Mouse (Mus musculus) forebrain, embryonic 14.5 days (tissue): ENCODE measurements at regions not wholly inside any gene's neighbourhood (a gene's known extent, or its start where the extent isn't known, plus 50 kb on each side); places are given as distances from the start of the nearest gene placed in this dataset.
"Not testable (repeated sequence)": the region's sequence is repeated elsewhere in the genome, so short reads cannot be mapped to it uniquely, and the experiment has no call there.

Experiments used
- ATAC-seq: fragments of 200-750 bp; cut with Nextera tagmentation; 2 replicates; pipeline ENCODE4 v1.8.0; 2017; ENCODE audit warnings: mild to moderate bottlenecking, moderate library complexity
- DNase-seq: peaks from one replicate; pipeline ENCODE4 v3.0.0-alpha.2; 2015; ENCODE audit warnings: low spot score
- H3K27ac ChIP-seq: fragments of 300-500 bp; sonication (generic); 2 replicates; pipeline ENCODE4 v1.5.1; 2014; ENCODE audit warnings: low read depth, mild to moderate bottlenecking, control low read depth, low read length, moderate library complexity
- H3K27me3 ChIP-seq: fragments of 300-500 bp; sonication (generic); replicated peaks from 2 replicates; pipeline ENCODE4 v1.6.1; 2014; ENCODE audit warnings: low read length, control low read depth, mixed read lengths; ENCODE audit not compliant: control insufficient read depth, insufficient read depth
- H3K36me3 ChIP-seq: fragments of 300-500 bp; sonication (generic); 2 replicates; pipeline ENCODE4 v1.6.1; 2014; ENCODE audit warnings: low read length, control low read depth; ENCODE audit not compliant: control insufficient read depth, insufficient read depth
- H3K4me1 ChIP-seq: fragments of 300-500 bp; sonication (generic); 2 replicates; pipeline ENCODE4 v1.6.1; 2014; ENCODE audit warnings: antibody characterized with exemption, low read length, control low read depth; ENCODE audit not compliant: control insufficient read depth, insufficient read depth
- H3K4me2 ChIP-seq: fragments of 300-500 bp; sonication (generic); 2 replicates; pipeline ENCODE4 v1.6.1; 2014; ENCODE audit warnings: mild to moderate bottlenecking, control low read depth, low read length
- H3K4me3 ChIP-seq: fragments of 300-500 bp; sonication (generic); 2 replicates; pipeline ENCODE4 v1.5.1; 2014; ENCODE audit warnings: low read depth, low read length, control low read depth
- H3K9ac ChIP-seq: fragments of 300-500 bp; sonication (generic); 2 replicates; pipeline ENCODE4 v1.6.1; 2014; ENCODE audit warnings: mild to moderate bottlenecking, low read length, control low read depth, moderate library complexity
- H3K9me3 ChIP-seq: fragments of 300-500 bp; sonication (generic); replicated peaks from 2 replicates; pipeline ENCODE4 v1.6.1; 2016; ENCODE audit warnings: low read length, control low read depth, mixed read lengths; ENCODE audit not compliant: control insufficient read depth
- WGBS: fragments of 180-500 bp; shearing (Covaris S2); extraction: QIAGEN DNeasy Blood & Tissue Kit; methylation state at CpG from one replicate; pipeline ENCODE4 v1.1.7; 2014; 5-methylcytosine and 5-hydroxymethylcytosine counted together

DNA sequence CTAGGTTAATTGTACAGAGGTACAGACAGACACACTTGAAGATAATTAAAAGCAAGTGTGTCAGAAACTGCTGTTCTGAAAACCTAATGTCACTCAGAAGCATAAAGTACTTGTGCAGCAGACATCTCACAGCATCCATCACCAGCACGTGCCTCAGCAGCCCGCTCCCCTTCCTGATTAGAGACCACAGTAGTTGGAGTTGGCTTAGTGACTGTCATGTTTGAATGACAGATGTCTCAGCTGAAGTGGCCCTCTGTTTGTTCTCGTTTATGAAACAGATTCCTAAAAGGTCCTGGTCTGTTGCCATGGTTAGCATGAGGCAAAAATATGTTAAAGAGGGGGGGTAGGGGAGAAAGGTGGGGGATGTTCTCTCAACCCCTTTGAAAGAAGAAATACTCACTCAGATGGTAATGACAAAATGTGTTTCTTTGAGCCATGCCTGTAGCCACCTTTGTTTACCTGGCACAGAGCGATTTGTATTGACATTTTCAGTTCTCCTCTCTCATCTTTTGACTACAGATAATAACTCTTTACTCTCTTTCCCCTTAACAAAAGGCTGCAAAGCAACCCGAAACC lies 100.2 kb upstream of the Pou6f2 start:
- H3K36me3 ChIP-seq = no peaks in the 10 kb centered on the region
- no peaks in the 10 kb centered on the region for H3K27me3 ChIP-seq
- H3K4me1 ChIP-seq = peaks cover 5% of the 10 kb centered on the region; the same call in 1 of the 2 replicates
- peak overlapping the region; percentile 0; the same call in 1 of the 2 replicates for H3K4me3 ChIP-seq
- H3K4me2 ChIP-seq = peak overlapping the region; percentile 39
- DNase-seq (peak; percentile 35), ATAC-seq (peak; percentile 68)
- no peaks in the 10 kb centered on the region for H3K9me3 ChIP-seq
- 13% methylated on average over 5 of the region's 5 CpGs for WGBS
- no peak overlapping the region for H3K27ac ChIP-seq
- H3K9ac ChIP-seq = no peak overlapping the region

GRCm38 (mm10) chr13:18495021-18495811 lies 97.7 kb upstream of the Pou6f2 start:
- no peaks in the 10 kb centered on the region for H3K27me3 ChIP-seq
- DNase-seq = no peak
- H3K27ac ChIP-seq = no peak overlapping the region
- ATAC-seq = no peak
- no peaks in the 10 kb centered on the region for H3K36me3 ChIP-seq
- no peaks in the 10 kb centered on the region for H3K9me3 ChIP-seq
- no peak overlapping the region for H3K9ac ChIP-seq
- WGBS = 68% methylated on average over 10 of the region's 10 CpGs
- no peak overlapping the region for H3K4me3 ChIP-seq
- peaks cover 5% of the 10 kb centered on the region; the same call in 1 of the 2 replicates for H3K4me1 ChIP-seq
- H3K4me2 ChIP-seq = no peak overlapping the region

DNA sequence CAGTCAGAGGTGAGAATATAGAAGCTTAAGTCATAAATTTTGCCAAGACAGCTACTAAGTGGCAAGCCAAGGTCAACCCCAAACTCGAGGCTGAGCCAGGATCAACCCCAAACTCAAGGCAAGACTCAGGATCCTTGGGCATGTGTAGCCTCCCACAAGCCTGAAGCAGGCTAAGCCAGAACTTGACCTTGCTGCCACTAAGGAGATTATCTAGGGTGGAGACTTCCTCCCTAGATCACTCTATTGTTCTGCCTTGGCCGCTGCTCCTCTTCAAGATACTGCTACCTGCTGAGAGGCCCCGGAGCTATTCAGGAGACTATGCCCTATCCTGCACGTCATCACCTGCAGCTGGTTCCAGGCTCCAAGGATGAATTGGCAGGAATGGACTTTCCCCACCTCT lies 88.3 kb upstream of the Pou6f2 start:
- DNase-seq, H3K27ac ChIP-seq, H3K36me3 ChIP-seq, H3K4me1 ChIP-seq, H3K9ac ChIP-seq, H3K27me3 ChIP-seq, H3K4me2 ChIP-seq, H3K4me3 ChIP-seq, H3K9me3 ChIP-seq, ATAC-seq: not testable (repeated sequence)
- 21% methylated on average over 4 of the region's 4 CpGs for WGBS

- H3K36me3 ChIP-seq = no peaks in the 10 kb centered on the region
- no peaks in the 10 kb centered on the region for H3K27me3 ChIP-seq
- H3K4me1 ChIP-seq = no peaks in the 10 kb centered on the region
- no peak overlapping the region for H3K9ac ChIP-seq
- WGBS = 93% methylated on average over 1 of the region's 1 CpGs
- no peak overlapping the region for H3K27ac ChIP-seq
- no peak for DNase-seq
- H3K9me3 ChIP-seq = no peaks in the 10 kb centered on the region
- no peak for ATAC-seq
- H3K4me2 ChIP-seq = no peak overlapping the region
- no peak overlapping the region for H3K4me3 ChIP-seq
Observed at GRCm38 (mm10) chr13:18485080-18485479, 87.6 kb upstream of the Pou6f2 start.

DNA sequence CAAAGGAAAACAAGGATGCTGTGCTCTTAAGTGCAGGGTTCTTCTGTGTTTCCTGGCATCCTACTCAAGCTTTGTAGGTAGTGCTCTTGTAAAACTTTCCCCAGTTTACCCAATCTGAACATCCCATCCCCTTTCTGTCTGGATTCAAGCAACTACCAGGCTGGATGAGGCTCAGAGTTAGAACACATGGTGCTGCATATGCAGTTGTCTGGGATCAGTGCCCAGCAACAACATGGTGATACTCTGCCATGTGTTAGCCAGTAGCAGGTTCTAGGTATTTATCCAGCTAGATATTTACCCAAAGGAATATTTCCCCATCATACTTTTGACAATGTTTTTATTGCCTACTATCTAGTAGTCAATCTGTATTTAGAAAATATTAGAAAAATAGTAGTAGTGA lies 78.8 kb upstream of the Pou6f2 start:
- peak; percentile 35 for DNase-seq
- no peak for ATAC-seq
- Histone ChIP-seq H3K4me2 (no peak overlapping the region), H3K27ac (no peak overlapping the region), H3K36me3 (no peaks in the 10 kb centered on the region), H3K4me1 (no peaks in the 10 kb centered on the region), H3K27me3 (no peaks in the 10 kb centered on the region), H3K9ac (no peak overlapping the region), H3K4me3 (no peak overlapping the region), H3K9me3 (no peaks in the 10 kb centered on the region)

DNA sequence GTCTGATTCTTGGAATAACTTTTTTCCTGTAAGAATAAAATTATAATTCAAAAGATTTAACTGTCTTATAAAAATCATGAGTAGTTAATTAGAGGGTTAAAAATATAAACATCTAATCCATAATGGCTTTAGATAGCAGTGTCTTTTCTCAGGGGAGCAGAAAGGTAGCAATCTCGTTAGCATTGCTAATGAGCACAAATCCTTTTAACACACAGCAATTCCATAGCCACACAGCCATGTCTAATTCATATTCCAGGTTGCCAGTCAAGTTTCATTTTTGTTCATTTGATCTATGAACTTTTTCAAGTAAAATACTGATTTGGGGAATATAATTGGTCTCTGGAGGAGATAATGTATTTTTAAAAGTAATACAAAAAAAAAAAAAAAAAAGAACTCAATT lies 74.0 kb upstream of the Pou6f2 start:
- no peaks in the 10 kb centered on the region for H3K4me1 ChIP-seq
- no peak overlapping the region for H3K4me3 ChIP-seq
- no peaks in the 10 kb centered on the region for H3K27me3 ChIP-seq
- H3K36me3 ChIP-seq = no peaks in the 10 kb centered on the region
- H3K27ac ChIP-seq = no peak overlapping the region
- peak; percentile 24 for DNase-seq
- 5% methylated on average over 1 of the region's 1 CpGs for WGBS
- no peak overlapping the region for H3K4me2 ChIP-seq
- no peak for ATAC-seq
- no peak overlapping the region for H3K9ac ChIP-seq
- H3K9me3 ChIP-seq = no peaks in the 10 kb centered on the region

GRCm38 (mm10) chr13:18465921-18466320 lies 68.4 kb upstream of the Pou6f2 start:
- no peaks in the 10 kb centered on the region for H3K36me3 ChIP-seq
- ATAC-seq (no peak), DNase-seq (no peak)
- H3K27ac ChIP-seq = no peak overlapping the region
- no peaks in the 10 kb centered on the region for H3K27me3 ChIP-seq
- H3K4me3 ChIP-seq = no peak overlapping the region
- H3K4me2 ChIP-seq = no peak overlapping the region
- WGBS = 86% methylated on average over 7 of the region's 7 CpGs
- no peaks in the 10 kb centered on the region for H3K4me1 ChIP-seq
- no peaks in the 10 kb centered on the region for H3K9me3 ChIP-seq
- no peak overlapping the region for H3K9ac ChIP-seq

DNA sequence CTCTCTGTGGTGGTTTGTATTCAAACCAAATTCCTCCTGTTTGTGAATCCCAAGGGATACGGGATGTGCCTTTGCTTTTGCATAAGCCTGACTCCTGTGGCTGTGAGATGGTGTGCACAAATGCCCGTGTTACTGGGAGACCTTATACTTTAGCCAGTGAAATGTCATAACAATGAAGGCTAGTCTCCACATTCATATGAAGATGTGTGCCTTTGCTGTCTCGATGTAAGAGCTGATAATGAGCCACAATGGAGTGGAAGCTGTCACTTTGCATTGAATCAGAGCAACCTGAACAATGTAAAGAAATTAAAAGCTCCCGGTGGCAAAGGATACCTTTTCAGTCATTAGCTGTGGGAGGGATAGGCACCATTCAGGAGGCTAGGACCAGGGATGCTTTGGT lies 64.7 kb upstream of the Pou6f2 start:
- no peak overlapping the region for H3K27ac ChIP-seq
- H3K27me3 ChIP-seq = no peaks in the 10 kb centered on the region
- WGBS = 12% methylated on average over 4 of the region's 4 CpGs
- 0 out of 2 replicates have a peak, but pooled peaks cover 4% of the 10 kb centered on the region for H3K4me1 ChIP-seq
- H3K9ac ChIP-seq = no peak overlapping the region
- no peak overlapping the region for H3K4me2 ChIP-seq
- ATAC-seq (no peak), DNase-seq (no peak)
- H3K4me3 ChIP-seq = no peak overlapping the region
- H3K9me3 ChIP-seq = no peaks in the 10 kb centered on the region
- no peaks in the 10 kb centered on the region for H3K36me3 ChIP-seq
